Mouse (Mus musculus) megakaryocyte, embryonic 14.5 days (primary cell): Measurements from ENCODE around the gene Tmem182.

Experiments used
- FLI1 ChIP-seq: IDR thresholded peaks from 2 replicates; pipeline ENCODE4 v1.6.1; 2012; ENCODE audit warnings: low read length, inconsistent platforms, mixed read lengths
- GATA1 ChIP-seq: IDR thresholded peaks from 3 replicates; pipeline ENCODE4 v1.6.1; 2012; ENCODE audit warnings: mixed read lengths, low read length, inconsistent platforms, borderline replicate concordance

GRCm38 (mm10) chr1:40767588-40767987 lies 37.8 kb upstream of the Tmem182 start:
- TF ChIP-seq GATA1 (no peak), FLI1 (no peak)
